Mouse (Mus musculus) hindbrain, embryonic 13.5 days (tissue): ENCODE measurements around the gene Gm17606. TPM values are rescaled to one million over a fixed set of nuclear protein-coding genes. Genes with fewer than 3 reads are reported as not detected.
A peak's percentile ranks its signal among the peaks of the same experiment; 100 is the strongest.

Experiments used
- ATAC-seq: fragments of 200-750 bp; cut with Nextera tagmentation; 2 replicates; pipeline ENCODE4 v1.8.0; 2017; ENCODE audit warnings: moderate TSS enrichment; ENCODE audit not compliant: low FRiP score
- H3K27ac ChIP-seq: fragments of 300-500 bp; sonication (generic); 2 replicates; pipeline ENCODE4 v1.5.1; 2015; ENCODE audit warnings: inconsistent platforms, mild to moderate bottlenecking, moderate library complexity
- H3K27me3 ChIP-seq: fragments of 300-500 bp; sonication (generic); 2 replicates; pipeline ENCODE4 v1.6.1; 2015; ENCODE audit warnings: mild to moderate bottlenecking, inconsistent platforms
- H3K36me3 ChIP-seq: fragments of 300-500 bp; sonication (generic); 2 replicates; pipeline ENCODE4 v1.6.1; 2015; ENCODE audit warnings: mild to moderate bottlenecking, inconsistent platforms
- H3K4me1 ChIP-seq: fragments of 300-500 bp; sonication (generic); replicated peaks from 2 replicates; pipeline ENCODE4 v1.6.1; 2015; ENCODE audit warnings: inconsistent platforms
- H3K4me2 ChIP-seq: fragments of 300-500 bp; sonication (generic); 2 replicates; pipeline ENCODE4 v1.6.1; 2015; ENCODE audit warnings: inconsistent platforms, mild to moderate bottlenecking, moderate library complexity
- H3K4me3 ChIP-seq: fragments of 300-500 bp; sonication (generic); 2 replicates; pipeline ENCODE4 v1.5.1; 2015; ENCODE audit warnings: mild to moderate bottlenecking, inconsistent platforms
- H3K9ac ChIP-seq: fragments of 300-500 bp; sonication (generic); 2 replicates; pipeline ENCODE4 v1.6.1; 2015; ENCODE audit warnings: mild to moderate bottlenecking, inconsistent platforms
- H3K9me3 ChIP-seq: fragments of 300-500 bp; sonication (generic); 2 replicates; pipeline ENCODE4 v1.6.1; 2016; ENCODE audit warnings: inconsistent platforms
- WGBS: fragments of 180-500 bp; shearing (Covaris S2); methylation state at CpG from one replicate; pipeline ENCODE4 v1.1.7; 2015; 5-methylcytosine and 5-hydroxymethylcytosine counted together
- microRNA counts: library from miRNA; unstranded; fragments of <30 nt; microRNA quantifications from one replicate; lab custom pipeline; 2016
- microRNA-seq: library from miRNA; unstranded; fragments of <30 nt; microRNA quantifications from one replicate; pipeline ENCODE4, GENCODE M21; 2016
- polyA plus RNA-seq: library from polyadenylated mRNA; unstranded; fragments of >200 nt; fragmentation: Nextera tagmentation; extraction: Ambion mirVana; gene quantifications from 2 replicates; pipeline ENCODE4 v1.2.1, GENCODE M21; 2015

Gene Gm17606
- polyA plus RNA-seq, 1 experiment from 2014 or later = not detected

DNA sequence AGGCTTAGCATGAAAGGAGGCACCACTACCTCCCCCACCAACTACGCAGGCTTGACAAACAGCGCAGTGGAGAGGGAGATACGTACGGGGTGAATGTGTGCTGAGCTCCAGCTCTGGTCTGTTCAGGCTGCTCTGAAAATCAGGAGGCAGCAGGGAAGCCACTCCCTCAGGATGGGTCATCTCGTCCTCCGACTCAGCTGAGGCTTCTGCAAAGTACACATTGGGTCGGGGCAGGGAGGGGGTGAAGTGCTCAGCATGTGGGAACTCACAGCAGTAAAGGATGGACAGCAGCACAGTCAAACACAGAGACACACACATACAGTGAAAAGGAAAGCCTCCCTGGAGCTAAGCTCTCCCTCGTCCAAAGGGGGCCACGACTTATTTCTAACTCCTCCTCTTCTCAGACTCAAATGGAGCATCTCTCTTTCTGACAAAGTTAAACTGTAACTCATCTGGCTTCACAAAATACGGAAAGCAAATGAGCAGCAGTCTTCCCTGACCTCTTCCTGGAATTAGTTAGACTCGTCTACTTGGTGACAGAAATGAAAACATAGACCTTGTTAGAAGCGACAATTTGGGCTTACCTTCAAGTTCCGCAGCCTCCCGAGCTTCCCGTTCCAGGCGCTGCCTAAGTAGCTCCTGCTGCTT lies 38.0 kb downstream of the Gm17606 start:
- ATAC-seq = no peak
- H3K27ac ChIP-seq = no peak overlapping the region
- no peak overlapping the region for H3K9ac ChIP-seq
- H3K36me3 ChIP-seq = peaks cover 68% of the 10 kb centered on the region
- H3K4me2 ChIP-seq = no peak overlapping the region
- WGBS = 82% methylated on average over 16 of the region's 16 CpGs
- no peaks in the 10 kb centered on the region for H3K27me3 ChIP-seq
- H3K9me3 ChIP-seq = no peaks in the 10 kb centered on the region
- H3K4me1 ChIP-seq = peaks cover 7% of the 10 kb centered on the region; the same call in 1 of the 2 replicates
- no peak overlapping the region for H3K4me3 ChIP-seq

DNA sequence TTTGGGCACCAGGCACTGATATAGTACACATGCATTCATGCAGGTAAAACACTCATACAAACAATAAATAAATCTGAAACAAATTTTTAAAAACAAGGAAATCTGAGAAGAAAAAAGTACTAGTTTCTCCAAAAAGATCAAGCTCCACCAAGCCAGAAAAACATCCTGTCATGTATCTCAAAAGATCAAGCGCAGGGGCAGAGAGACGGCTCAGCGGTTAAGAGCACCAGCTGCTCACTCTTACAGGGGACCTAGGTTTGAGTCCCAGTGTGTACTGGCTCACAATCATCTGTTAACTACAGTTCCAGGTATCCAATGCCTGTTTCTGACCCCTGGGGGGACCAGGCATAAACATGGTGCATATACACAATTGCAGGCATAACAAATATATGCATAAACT lies 41.6 kb downstream of the Gm17606 start:
- no peaks in the 10 kb centered on the region for H3K9me3 ChIP-seq
- H3K27me3 ChIP-seq = no peaks in the 10 kb centered on the region
- peaks cover 22% of the 10 kb centered on the region for H3K4me1 ChIP-seq
- H3K36me3 ChIP-seq = peaks cover 39% of the 10 kb centered on the region
- no peak overlapping the region for H3K4me3 ChIP-seq
- H3K4me2 ChIP-seq = no peak overlapping the region
- H3K9ac ChIP-seq = no peak overlapping the region
- WGBS = 93% methylated on average over 3 of the region's 3 CpGs
- ATAC-seq = no peak
- no peak overlapping the region for H3K27ac ChIP-seq

DNA sequence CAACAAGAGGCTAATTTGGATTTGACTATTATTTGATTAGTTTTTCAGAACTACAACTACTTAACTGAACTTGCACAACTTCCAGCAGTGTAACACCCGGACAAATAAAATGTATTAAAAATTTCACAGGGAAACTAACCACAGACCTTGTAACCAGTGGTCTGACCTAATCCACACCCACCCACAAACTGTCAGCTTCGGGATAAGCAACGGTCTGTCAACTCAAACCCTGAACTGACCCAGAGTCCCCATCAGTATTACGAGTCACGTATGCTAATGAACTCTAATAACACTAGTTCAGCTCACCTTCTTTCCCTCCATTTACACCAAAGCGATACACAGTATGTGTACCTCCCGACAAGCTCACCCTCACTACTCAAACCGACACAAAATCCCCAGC lies 44.7 kb downstream of the Gm17606 start:
- no peaks in the 10 kb centered on the region for H3K27me3 ChIP-seq
- no peaks in the 10 kb centered on the region for H3K9me3 ChIP-seq
- no peak for ATAC-seq
- H3K36me3 ChIP-seq = peaks cover 31% of the 10 kb centered on the region
- H3K9ac ChIP-seq = peak overlapping the region; percentile 94
- WGBS = 11% methylated on average over 8 of the region's 8 CpGs
- H3K4me3 ChIP-seq = peak overlapping the region; percentile 76
- peaks cover 41% of the 10 kb centered on the region for H3K4me1 ChIP-seq
- H3K27ac ChIP-seq = peak overlapping the region; percentile 96; the same call in 1 of the 2 replicates
- H3K4me2 ChIP-seq = peak overlapping the region; percentile 75

DNA sequence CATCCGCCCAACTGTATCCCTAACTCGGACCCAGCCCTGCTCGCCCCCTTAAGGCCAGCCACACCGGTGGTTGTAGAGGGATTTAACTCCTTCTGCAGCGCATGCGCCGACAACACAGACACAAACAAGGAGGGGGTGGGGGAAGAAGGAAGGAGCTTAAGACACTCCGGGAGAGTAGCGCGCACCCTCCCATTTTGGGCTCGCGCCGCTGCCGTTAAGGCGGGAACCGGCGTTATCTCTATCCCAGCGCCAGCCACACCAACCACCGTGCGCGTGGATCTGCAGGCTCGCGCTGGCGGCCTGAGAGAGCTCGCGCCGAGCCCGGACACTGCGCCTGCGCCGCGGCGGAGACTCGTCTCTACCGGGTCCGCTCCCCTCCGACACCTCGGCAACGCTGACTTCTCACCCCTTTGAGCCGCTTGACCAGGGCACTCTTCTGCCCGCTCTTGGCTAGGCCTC lies 45.3 kb downstream of the Gm17606 start, which contains the start of gene 1700123O20Rik:
Gene 1700123O20Rik, plus strand, starts transcription at position 154 of the 459 bp plus-strand sequence.
- no peaks in the 10 kb centered on the region for H3K9me3 ChIP-seq
- H3K4me3 ChIP-seq = peak within 1 kb of the TSS; percentile 76
- peak within 1 kb of the TSS; percentile 75 for H3K4me2 ChIP-seq
- WGBS = under 1% methylated on average over 41 of the region's 41 CpGs
- H3K36me3 ChIP-seq = peaks cover 33% of the 10 kb centered on the region
- no peaks in the 10 kb centered on the region for H3K27me3 ChIP-seq
- ATAC-seq = peak; percentile 80
- H3K27ac ChIP-seq = peak within 1 kb of the TSS; percentile 96
- H3K4me1 ChIP-seq = peaks cover 41% of the 10 kb centered on the region
- peak within 1 kb of the TSS; percentile 94 for H3K9ac ChIP-seq

DNA sequence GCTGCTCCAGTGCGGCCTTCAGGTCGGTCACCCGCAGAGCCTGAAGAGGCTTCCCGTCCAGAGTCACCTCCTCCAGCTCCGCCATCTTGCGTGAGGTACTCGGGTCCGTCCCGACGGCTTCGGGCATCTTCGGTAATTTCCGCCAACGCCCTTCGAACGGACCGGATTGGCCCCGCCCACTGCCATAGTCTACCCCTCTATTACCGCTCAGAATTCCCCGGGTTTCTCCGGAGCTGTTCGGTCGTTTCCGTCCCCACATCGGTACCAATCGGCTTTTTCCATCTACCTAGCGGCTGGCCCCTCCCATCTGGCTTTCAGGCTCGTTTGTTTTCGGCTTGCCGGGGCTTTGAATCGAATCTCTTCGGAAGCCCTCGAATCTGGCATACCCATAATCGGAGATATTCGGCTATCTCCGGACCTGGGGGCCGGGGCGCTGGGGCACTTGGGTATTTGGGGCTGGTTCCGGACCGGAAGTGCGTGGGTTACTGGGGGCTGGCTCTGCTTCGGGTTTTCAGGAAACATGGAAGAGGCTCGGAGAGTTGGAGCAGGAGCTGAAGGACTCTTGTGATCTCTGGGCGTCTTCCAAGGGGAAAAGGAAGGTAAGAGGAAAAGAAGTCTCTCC lies 45.9 kb downstream of the Gm17606 start, which contains the start of gene Acin1:
Gene Acin1, minus strand, starts transcription at position 410 of the 622 bp plus-strand sequence.
- peak; percentile 99 for ATAC-seq
- H3K4me1 ChIP-seq = peaks cover 41% of the 10 kb centered on the region
- no peaks in the 10 kb centered on the region for H3K27me3 ChIP-seq
- under 1% methylated on average over 44 of the region's 44 CpGs for WGBS
- peak within 1 kb of the TSS; percentile 75 for H3K4me2 ChIP-seq
- H3K4me3 ChIP-seq = peak within 1 kb of the TSS; percentile 76
- H3K27ac ChIP-seq = peak within 1 kb of the TSS; percentile 96
- H3K36me3 ChIP-seq = peaks cover 32% of the 10 kb centered on the region
- H3K9ac ChIP-seq = peak within 1 kb of the TSS; percentile 94
- H3K9me3 ChIP-seq = no peaks in the 10 kb centered on the region

DNA sequence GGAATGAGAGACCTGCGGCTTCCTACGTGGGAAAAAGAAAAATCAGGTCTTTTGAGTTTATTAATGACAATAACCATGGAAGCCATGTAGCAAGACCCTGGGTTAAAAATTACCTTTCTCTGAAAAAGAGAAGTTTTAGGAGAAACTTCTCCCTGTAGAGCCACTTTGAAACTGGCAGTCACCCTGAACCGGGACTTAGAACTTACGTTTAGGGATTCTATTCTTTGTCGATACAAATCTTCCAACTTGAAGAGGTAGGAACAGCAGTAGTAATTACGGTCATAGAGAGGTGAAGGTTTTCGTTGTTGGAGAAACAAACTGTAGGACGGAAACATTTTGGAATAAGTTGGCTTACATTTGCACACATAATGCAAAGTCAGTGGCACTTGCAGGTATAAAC lies 46.5 kb downstream of the Gm17606 start:
- H3K27ac ChIP-seq = peak overlapping the region; percentile 74
- ATAC-seq = no peak
- peaks cover 29% of the 10 kb centered on the region for H3K36me3 ChIP-seq
- WGBS = 7% methylated on average over 8 of the region's 8 CpGs
- H3K9ac ChIP-seq = peak overlapping the region; percentile 79
- H3K27me3 ChIP-seq = no peaks in the 10 kb centered on the region
- peak overlapping the region; percentile 76 for H3K4me3 ChIP-seq
- peaks cover 41% of the 10 kb centered on the region for H3K4me1 ChIP-seq
- H3K4me2 ChIP-seq = peak overlapping the region; percentile 62
- no peaks in the 10 kb centered on the region for H3K9me3 ChIP-seq

DNA sequence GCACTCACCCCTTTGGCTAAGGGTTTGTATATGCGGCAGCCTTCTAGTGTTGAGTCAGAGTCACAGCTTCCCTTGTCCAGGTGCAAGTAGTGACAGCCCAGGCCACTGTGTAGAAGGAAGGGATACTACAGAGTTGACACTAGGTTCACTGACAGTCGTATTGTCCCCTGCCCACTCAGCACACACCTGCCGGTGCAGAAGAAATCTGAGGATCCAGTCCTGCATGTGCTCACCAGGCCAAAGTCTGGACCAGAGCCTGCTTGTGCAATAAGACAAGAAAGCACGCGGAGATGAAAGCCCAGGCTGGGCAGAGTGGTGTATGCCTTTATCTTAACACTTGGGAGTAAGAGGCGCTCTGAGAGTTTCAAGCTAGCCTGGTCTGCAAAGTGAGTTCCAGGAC lies 54.3 kb downstream of the Gm17606 start:
- no peak for ATAC-seq
- no peak overlapping the region for H3K9ac ChIP-seq
- no peak overlapping the region for H3K4me3 ChIP-seq
- H3K4me1 ChIP-seq = no peaks in the 10 kb centered on the region
- WGBS = 88% methylated on average over 6 of the region's 6 CpGs
- no peak overlapping the region for H3K27ac ChIP-seq
- no peak overlapping the region for H3K4me2 ChIP-seq
- no peaks in the 10 kb centered on the region for H3K27me3 ChIP-seq
- no peaks in the 10 kb centered on the region for H3K9me3 ChIP-seq
- H3K36me3 ChIP-seq = peaks cover 35% of the 10 kb centered on the region

DNA sequence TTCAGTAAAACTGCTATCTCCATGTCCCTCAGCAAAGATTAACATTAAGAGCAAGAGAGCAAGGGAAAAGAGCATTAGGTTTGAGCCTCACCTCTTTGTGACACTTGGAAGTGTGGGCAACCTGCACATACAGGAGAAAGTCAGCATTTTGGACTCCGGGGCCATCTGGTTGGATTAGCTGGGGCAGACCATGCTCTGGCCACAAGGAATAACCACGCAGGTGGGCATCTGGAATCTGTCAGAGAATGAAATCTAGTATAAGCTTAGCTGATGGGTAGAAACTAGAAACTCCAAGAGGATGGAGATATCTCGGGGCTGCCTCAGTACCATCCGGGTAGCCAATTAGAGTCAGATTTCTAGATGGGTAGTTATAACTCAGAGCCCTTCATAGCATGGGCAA lies 56.0 kb downstream of the Gm17606 start:
- no peak for ATAC-seq
- no peak overlapping the region for H3K27ac ChIP-seq
- WGBS = 93% methylated on average over 4 of the region's 4 CpGs
- H3K9ac ChIP-seq = no peak overlapping the region
- H3K27me3 ChIP-seq = no peaks in the 10 kb centered on the region
- H3K4me2 ChIP-seq = no peak overlapping the region
- H3K4me3 ChIP-seq = no peak overlapping the region
- peaks cover 24% of the 10 kb centered on the region for H3K36me3 ChIP-seq
- H3K9me3 ChIP-seq = no peaks in the 10 kb centered on the region
- H3K4me1 ChIP-seq = no peaks in the 10 kb centered on the region

MicroRNAs encoded within 50 kb of the gene (microRNA counts, 519-probe panel; counts per million panel counts)
- microRNA mmu-miR-686 (lab: Ali Mortazavi, UCI) = 51.3 counts per million

Small RNAs within 50 kb of the gene (microRNA-seq; reads per million reads assigned to microRNA genes)
- not detected for gene Mir686
- gene Mir6948 = not detected

Other genes starting within 250 kb of the Gm17606 start
- gene Slc7a7, start 223.2 kb upstream of the Gm17606 start, polyA plus RNA-seq = 5.9 and 6.0 TPM in 2 replicates
- gene Mrpl52, start 214.0 kb upstream of the Gm17606 start, polyA plus RNA-seq = 298 and 306 TPM in 2 replicates
- gene Mmp14, start 209.3 kb upstream of the Gm17606 start, polyA plus RNA-seq = 49.1 and 54.9 TPM in 2 replicates
- gene Lrp10, start 176.8 kb upstream of the Gm17606 start, polyA plus RNA-seq = 29.9 and 32.0 TPM in 2 replicates
- gene Rem2, start 164.9 kb upstream of the Gm17606 start, polyA plus RNA-seq = 48.0 and 48.8 TPM in 2 replicates
- 91.1 and 92.8 TPM in 2 replicates for gene Prmt5, start 123.4 kb upstream of the Gm17606 start, polyA plus RNA-seq
- 19.8 and 21.3 TPM in 2 replicates for gene Haus4, start 86.3 kb upstream of the Gm17606 start, polyA plus RNA-seq
- 9.8 and 10.0 TPM in 2 replicates for gene Ajuba, start 63.4 kb upstream of the Gm17606 start, polyA plus RNA-seq
- 6.8 and 7.6 TPM in 2 replicates for gene 4931414P19Rik, start 35.0 kb upstream of the Gm17606 start, polyA plus RNA-seq
- 439 and 447 TPM in 2 replicates for gene Psmb5, start 22.9 kb upstream of the Gm17606 start, polyA plus RNA-seq
- gene Psmb11, start 19.5 kb upstream of the Gm17606 start, polyA plus RNA-seq = not detected in 2 replicates
- 8.6 and 9.4 TPM in 2 replicates for gene Cdh24, start 412 bp downstream of the Gm17606 start, polyA plus RNA-seq
- gene 1700123O20Rik, start 45.3 kb downstream of the Gm17606 start, polyA plus RNA-seq = 78.0 and 79.0 TPM in 2 replicates
- gene Acin1, start 46.0 kb downstream of the Gm17606 start, polyA plus RNA-seq = 155 and 169 TPM in 2 replicates
- 0.18 and 0.34 TPM in 2 replicates for gene Gm29776, start 57.9 kb downstream of the Gm17606 start, polyA plus RNA-seq
- not detected in 2 replicates for gene Cebpe, start 71.2 kb downstream of the Gm17606 start, polyA plus RNA-seq
- gene Slc7a8, start 141.0 kb downstream of the Gm17606 start, polyA plus RNA-seq = 4.7 and 5.3 TPM in 2 replicates
- gene Rnf212b, start 173.2 kb downstream of the Gm17606 start, polyA plus RNA-seq = not detected in 2 replicates
- gene Homez, start 230.0 kb downstream of the Gm17606 start, polyA plus RNA-seq = 10.3 and 13.8 TPM in 2 replicates
- 1.5 and 2.4 TPM in 2 replicates for gene Ppp1r3e, start 236.6 kb downstream of the Gm17606 start, polyA plus RNA-seq
- gene Bcl2l2, start 242.4 kb downstream of the Gm17606 start, polyA plus RNA-seq = 3.6 and 4.7 TPM in 2 replicates
- gene Gm20521, start 242.5 kb downstream of the Gm17606 start, polyA plus RNA-seq = 0.34 TPM in 1 of 2 replicates, not detected in the other